In the genomic region with DNA sequence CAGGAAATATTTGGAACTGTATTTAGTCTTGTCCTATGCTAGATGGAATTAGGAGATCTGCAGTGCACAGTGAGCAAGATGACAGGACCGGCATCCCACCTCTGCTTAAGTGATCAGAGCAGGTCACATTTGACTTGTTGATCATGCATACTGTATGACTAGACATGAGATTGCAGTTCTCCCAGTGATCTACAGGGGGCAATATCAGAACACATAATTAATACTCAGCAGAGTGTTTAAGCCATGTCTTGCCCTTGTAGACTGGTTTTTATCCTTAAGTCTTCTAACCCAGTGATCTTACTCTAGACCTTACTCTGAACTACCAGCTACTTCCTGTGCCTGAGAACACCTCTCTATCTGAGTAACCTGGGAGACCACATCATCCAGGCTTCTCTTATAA, we compare ENCODE assay signal across 27 mouse cellular contexts. TPM values are rescaled to one million over a fixed set of nuclear protein-coding genes. Genes with fewer than 3 reads are reported as not detected.
DNase-seq lines count a peak whose midpoint lies in the region; ATAC-seq and TF ChIP-seq lines count a peak whose summit lies in the region.
"Had no signal": no experiment of that assay in that cellular context is flagged by ENCODE, and none has a peak within 500 bp of the region (broad histone marks: within the 10 kb centered on the region; RNA-seq: fewer than 3 reads in every experiment).

No protein-coding gene starts in this region.

- in situ Hi-C loops in ES-E14 (cut with MboI; ENCODE audit: low sequenced_read_pairs in 2 of 2, unreplicated experiment in 2 of 2) = no loop called here

- no peak for TF ChIP-seq EP300 in lung, postnatal 0 days (IDR thresholded peaks at IDR 0.05)

- no peak overlapping the region for H3K9ac ChIP-seq in ES-E14 (ENCODE audit: insufficient read depth, low read depth, low read length, poor library complexity, severe bottlenecking)
- no peak overlapping the region for H3K9ac ChIP-seq in lung, postnatal 0 days (replicated peaks; ENCODE audit: low read depth)
- H3K9ac ChIP-seq in liver, embryonic 12.5 days = no peak overlapping the region
- H3K9ac ChIP-seq in midbrain, embryonic 11.5 days (ENCODE audit: low read length) = no peak overlapping the region
- H3K9ac ChIP-seq: embryonic facial prominence, embryonic 12.5 days; forebrain, embryonic 13.5 days; forebrain, embryonic 15.5 days had no signal

- TF ChIP-seq CTCF in E14TG2a.4 (conservative IDR thresholded peaks at IDR 0.05; ENCODE audit: low read length) = peak; percentile 52
- TF ChIP-seq CTCF in lung, postnatal 0 days (IDR thresholded peaks at IDR 0.05) = no peak

- H3K9me3 ChIP-seq in E14TG2a.4 (ENCODE audit: low read length) (no peaks in the 10 kb centered on the region; the same call in 1 of the 2 replicates), ES-E14 (ENCODE audit: control insufficient read depth, insufficient read depth, low read depth, low read length) (no peaks in the 10 kb centered on the region)
- 0 out of 2 replicates have a peak, but pooled peaks cover 2% of the 10 kb centered on the region for H3K9me3 ChIP-seq in lung, postnatal 0 days (ENCODE audit: low read length)
- 0 out of 2 replicates have a peak, but pooled peaks cover 7% of the 10 kb centered on the region for H3K9me3 ChIP-seq in liver, embryonic 12.5 days (replicated peaks)
- peaks cover 18% of the 10 kb centered on the region; the same call in 1 of the 2 replicates for H3K9me3 ChIP-seq in midbrain, embryonic 11.5 days (ENCODE audit: control insufficient read depth, low read length)

- H3K27me3 ChIP-seq in E14TG2a.4 (ENCODE audit: insufficient read depth, low read length) = no peaks in the 10 kb centered on the region
- H3K27me3 ChIP-seq in lung, postnatal 0 days (replicated peaks; ENCODE audit: insufficient read depth, low read length) = no peaks in the 10 kb centered on the region
- H3K27me3 ChIP-seq in liver, embryonic 12.5 days (replicated peaks) = no peaks in the 10 kb centered on the region
- H3K27me3 ChIP-seq in midbrain, embryonic 11.5 days (ENCODE audit: control insufficient read depth, insufficient read depth, low read length) = no peaks in the 10 kb centered on the region
- H3K27me3 ChIP-seq: CH12.LX; embryonic facial prominence, embryonic 12.5 days; forebrain, embryonic 13.5 days; forebrain, embryonic 15.5 days; Patski had no signal

- WGBS in lung, postnatal 0 days = 90% methylated on average over 1 of the region's 1 CpGs
- WGBS in liver, embryonic 12.5 days (ENCODE audit: insufficient replicate concordance) = 77% methylated on average over 1 of the region's 1 CpGs
- WGBS in midbrain, embryonic 11.5 days = 97% methylated on average over 1 of the region's 1 CpGs

- H3K4me2 ChIP-seq in lung, postnatal 0 days (replicated peaks; ENCODE audit: low read depth, low read length) = no peak overlapping the region
- H3K4me2 ChIP-seq in liver, embryonic 12.5 days = no peak overlapping the region
- H3K4me2 ChIP-seq in midbrain, embryonic 11.5 days = no peak overlapping the region
- H3K4me2 ChIP-seq: embryonic facial prominence, embryonic 12.5 days; forebrain, embryonic 13.5 days; forebrain, embryonic 15.5 days had no signal

- H3K36me3 ChIP-seq in E14TG2a.4 (ENCODE audit: insufficient read depth, low read length) (no peaks in the 10 kb centered on the region), ES-E14 (ENCODE audit: control insufficient read depth, insufficient read depth, low read length, poor library complexity, severe bottlenecking) (no peaks in the 10 kb centered on the region)
- H3K36me3 ChIP-seq in lung, postnatal 0 days (ENCODE audit: insufficient read depth, low read length) = no peaks in the 10 kb centered on the region
- no peaks in the 10 kb centered on the region for H3K36me3 ChIP-seq in liver, embryonic 12.5 days
- no peaks in the 10 kb centered on the region for H3K36me3 ChIP-seq in midbrain, embryonic 11.5 days (ENCODE audit: control insufficient read depth, insufficient read depth, low read length)
- H3K36me3 ChIP-seq: embryonic facial prominence, embryonic 10.5 days; embryonic facial prominence, embryonic 12.5 days; forebrain, embryonic 15.5 days had no signal

- no peak overlapping the region for H3K4me3 ChIP-seq in E14TG2a.4 (replicated peaks; ENCODE audit: low read length)
- H3K4me3 ChIP-seq in ES-E14 (ENCODE audit: insufficient read depth in 1 of 2, low read depth in 1 of 2, low read length in 2 of 2, poor library complexity in 1 of 2, severe bottlenecking in 1 of 2) = no peak overlapping the region
- no peak overlapping the region for H3K4me3 ChIP-seq in lung, postnatal 0 days (ENCODE audit: low read depth, low read length)
- H3K4me3 ChIP-seq in liver, embryonic 12.5 days = no peak overlapping the region
- H3K4me3 ChIP-seq in midbrain, embryonic 11.5 days (ENCODE audit: low read depth, low read length) = no peak overlapping the region
- H3K4me3 ChIP-seq: embryonic facial prominence, embryonic 10.5 days; embryonic facial prominence, embryonic 12.5 days; forebrain, embryonic 13.5 days; forebrain, embryonic 15.5 days had no signal

- no peak for ATAC-seq in lung, postnatal 0 days
- ATAC-seq in liver, embryonic 12.5 days = no peak
- ATAC-seq in midbrain, embryonic 11.5 days (ENCODE audit: low FRiP score) = no peak
- ATAC-seq: activated CD4-positive, CD25-positive, alpha-beta regulatory T cell, adult 4 months; CD4-positive, CD25-positive, alpha-beta regulatory T cell, adult 4 months; forebrain, embryonic 13.5 days; forebrain, embryonic 15.5 days; Patski had no signal

- H3K4me1 ChIP-seq in E14TG2a.4 (replicated peaks; ENCODE audit: low read depth, low read length) (no peaks in the 10 kb centered on the region), ES-E14 (ENCODE audit: control insufficient read depth in 2 of 2, insufficient read depth in 2 of 2, low read length in 2 of 2, poor library complexity in 1 of 2) (no peaks in the 10 kb centered on the region)
- H3K4me1 ChIP-seq in lung, postnatal 0 days (ENCODE audit: insufficient read depth, low read depth, low read length) = no peaks in the 10 kb centered on the region
- no peaks in the 10 kb centered on the region for H3K4me1 ChIP-seq in liver, embryonic 12.5 days
- H3K4me1 ChIP-seq in midbrain, embryonic 11.5 days (ENCODE audit: control insufficient read depth, insufficient read depth, low read length) = no peaks in the 10 kb centered on the region
- H3K4me1 ChIP-seq: embryonic facial prominence, embryonic 10.5 days; embryonic facial prominence, embryonic 12.5 days; forebrain, embryonic 13.5 days; forebrain, embryonic 15.5 days had no signal

- peak; percentile 39 for DNase-seq in ES-E14 (ENCODE audit: low read depth, low spot score)
- peak; percentile 46 for DNase-seq in R1 (ENCODE audit: low read depth, low spot score)
- no peak for DNase-seq in lung, postnatal 0 days (ENCODE audit: low spot score)
- no peak for DNase-seq in midbrain, embryonic 11.5 days (ENCODE audit: low spot score, missing footprints)
- DNase-seq: adrenal gland, adult 8-10 months; adrenal gland, postnatal 14 days; adrenal gland, postnatal 36 days; B cell, adult 2 months; cerebellum, adult 11-12 months; cerebellum, adult 2 months; cerebellum, adult 9-10 months; cerebellum, postnatal 10 days; cerebellum, postnatal 25 days had no signal

- no peak overlapping the region for H3K27ac ChIP-seq in ES-E14 (ENCODE audit: insufficient read depth, low read depth, low read length, poor library complexity, severe bottlenecking)
- H3K27ac ChIP-seq in lung, postnatal 0 days (ENCODE audit: low read length) = no peak overlapping the region
- no peak overlapping the region for H3K27ac ChIP-seq in liver, embryonic 12.5 days
- H3K27ac ChIP-seq in midbrain, embryonic 11.5 days (ENCODE audit: low read depth, low read length) = no peak overlapping the region
- H3K27ac ChIP-seq: embryonic facial prominence, embryonic 10.5 days; embryonic facial prominence, embryonic 12.5 days; forebrain, embryonic 13.5 days; forebrain, embryonic 15.5 days had no signal

TF ChIP-seq in ES-E14, 5 proteins besides CTCF, POLR2A, EP300 and RAD21:
- TF ChIP-seq HCFC1 (IDR thresholded peaks at IDR 0.05; ENCODE audit: borderline replicate concordance, insufficient read depth, low read length) = no peak
- no peak for TF ChIP-seq CHD2 (IDR thresholded peaks at IDR 0.05; ENCODE audit: low read depth, low read length)
- no peak for TF ChIP-seq ZNF384 (IDR thresholded peaks at IDR 0.05; ENCODE audit: low read depth, low read length)
- no peak for TF ChIP-seq MAFK (IDR thresholded peaks at IDR 0.05; ENCODE audit: insufficient read depth, low read depth, low read length)
- no peak; the same call in 1 of the 2 replicates for TF ChIP-seq ZC3H11A (IDR thresholded peaks at IDR 0.05; ENCODE audit: borderline replicate concordance, low read depth, low read length)

RNA-seq across cellular contexts. Expression of gene Gm5155, which starts 0.8 kb away (rescaled TPM):
- total RNA-seq in ES-E14 (2012; rRNA removed) = not detected in 2 replicates
- polyA plus RNA-seq in lung, postnatal 0 days (2015; fragmentation: Nextera tagmentation; extraction: Ambion mirVana) = not detected in 2 replicates
- not detected in 2 replicates for polyA plus RNA-seq in liver, embryonic 12.5 days (2016; fragmentation: Nextera tagmentation; extraction: Ambion mirVana)
- polyA plus RNA-seq in midbrain, embryonic 11.5 days (2014; fragmentation: Nextera tagmentation; extraction: Ambion mirVana) = not detected in 2 replicates
- total RNA-seq: adrenal gland, adult 18-20 months; adrenal gland, adult 8-10 months; adrenal gland, postnatal 14 days; adrenal gland, postnatal 36 days; CH12.LX had no signal
- polyA plus RNA-seq: activated CD4-positive, CD25-positive, alpha-beta regulatory T cell, adult 4 months; CD4-positive, CD25-positive, alpha-beta regulatory T cell, adult 4 months; cortical plate, adult 2 months; embryonic facial prominence, embryonic 10.5 days; embryonic facial prominence, embryonic 12.5 days; embryonic facial prominence, embryonic 14.5 days; forebrain, embryonic 11.5 days; forebrain, embryonic 13.5 days; forebrain, embryonic 15.5 days; Patski had no signal

RNA-seq across cellular contexts. Expression of gene Ceacam14, which starts 58.3 kb away (rescaled TPM):
- not detected in 2 replicates for total RNA-seq in ES-E14 (2012; rRNA removed)
- polyA plus RNA-seq in lung, postnatal 0 days (2015; fragmentation: Nextera tagmentation; extraction: Ambion mirVana) = not detected in 2 replicates
- polyA plus RNA-seq in liver, embryonic 12.5 days (2016; fragmentation: Nextera tagmentation; extraction: Ambion mirVana) = not detected in 2 replicates
- not detected in 2 replicates for polyA plus RNA-seq in midbrain, embryonic 11.5 days (2014; fragmentation: Nextera tagmentation; extraction: Ambion mirVana)
- total RNA-seq: adrenal gland, adult 18-20 months; adrenal gland, adult 8-10 months; adrenal gland, postnatal 14 days; adrenal gland, postnatal 36 days; CH12.LX had no signal
- polyA plus RNA-seq: activated CD4-positive, CD25-positive, alpha-beta regulatory T cell, adult 4 months; CD4-positive, CD25-positive, alpha-beta regulatory T cell, adult 4 months; cerebellum, adult 2 months; cortical plate, adult 2 months; embryonic facial prominence, embryonic 10.5 days; embryonic facial prominence, embryonic 12.5 days; embryonic facial prominence, embryonic 14.5 days; forebrain, embryonic 11.5 days; forebrain, embryonic 13.5 days; forebrain, embryonic 15.5 days; Patski had no signal

Comparison
In these comparisons a context has a peak if more than half of its experiments do, and no peak if none do; other contexts are left out.
1. DNase-seq: peak in ES-E14 (single experiment) and R1 (single experiment); none in lung, postnatal 0 days (single experiment) and midbrain, embryonic 11.5 days (single experiment).